Mouse (Mus musculus): ENCODE measurements around the gene March10.

DNA sequence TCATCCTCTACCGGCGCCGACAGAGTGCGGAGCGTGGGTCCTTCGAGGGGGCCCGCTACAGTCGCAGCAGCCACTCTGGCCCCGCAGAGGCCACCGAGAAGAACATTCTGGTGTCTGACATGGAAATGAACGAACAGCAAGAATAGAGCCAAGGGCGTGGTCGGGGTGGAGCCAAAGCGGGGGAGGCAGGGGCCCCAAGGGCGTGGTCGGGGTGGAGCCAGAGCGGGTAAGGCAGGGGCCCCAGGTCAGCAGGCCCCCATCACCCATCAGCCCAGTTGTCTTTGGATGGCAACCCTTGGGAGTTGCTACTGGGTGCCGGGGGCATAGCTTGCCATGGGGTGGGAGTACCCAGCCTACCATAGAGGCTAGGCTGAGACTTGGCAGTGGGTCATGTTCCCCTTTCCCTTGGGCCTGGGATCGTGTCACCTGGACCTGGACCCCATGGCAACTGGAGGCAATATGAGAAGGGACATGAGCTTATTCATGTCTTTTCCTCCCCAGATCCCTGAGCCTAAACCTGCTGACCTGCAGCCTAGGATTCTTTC is 106.7 kb downstream of the March10 start:
- TF ChIP-seq CTCF (IDR thresholded peaks at IDR 0.05; ENCODE audit: low read depth, low read length): no peak
- no peak for TF ChIP-seq POLR2A (IDR thresholded peaks at IDR 0.05; ENCODE audit: extremely low read depth, insufficient read depth, low read length)

Data from liver, adult 2 months (tissue).